8 mouse cellular contexts compared by ENCODE assay signal in genomic region chr7:64871987-64872742, GRCm38 (mm10). TPM values are rescaled to one million over a fixed set of nuclear protein-coding genes. Genes with fewer than 3 reads are reported as not detected.
DNase-seq lines count a peak whose midpoint lies in the region; ATAC-seq and TF ChIP-seq lines count a peak whose summit lies in the region.

No protein-coding gene starts in this region.

- no peak for TF ChIP-seq CTCF in cerebellum, adult 2 months (IDR thresholded peaks at IDR 0.05; ENCODE audit: borderline replicate concordance, insufficient read depth, low read depth, low read length)
- TF ChIP-seq CTCF in midbrain, postnatal 0 days (IDR thresholded peaks at IDR 0.05) = no peak

- H3K27me3 ChIP-seq in cerebellum, adult 2 months (ENCODE audit: control insufficient read depth, insufficient read depth, low read length) = no peaks in the 10 kb centered on the region
- no peaks in the 10 kb centered on the region for H3K27me3 ChIP-seq in embryonic facial prominence, embryonic 11.5 days (ENCODE audit: control insufficient read depth, insufficient read depth, low read length)
- no peaks in the 10 kb centered on the region for H3K27me3 ChIP-seq in intestine, embryonic 14.5 days (replicated peaks; ENCODE audit: control insufficient read depth, insufficient read depth, low read length)
- no peaks in the 10 kb centered on the region for H3K27me3 ChIP-seq in midbrain, postnatal 0 days (ENCODE audit: insufficient read depth, low read length)

- peak overlapping the region; percentile 95 for H3K9ac ChIP-seq in embryonic facial prominence, embryonic 11.5 days (replicated peaks; ENCODE audit: low read length)
- H3K9ac ChIP-seq in intestine, embryonic 14.5 days (ENCODE audit: low read length) = peak overlapping the region; percentile 93
- peak overlapping the region; percentile 91 for H3K9ac ChIP-seq in midbrain, postnatal 0 days (replicated peaks; ENCODE audit: low read length, poor library complexity, severe bottlenecking)

- H3K4me3 ChIP-seq in cerebellum, adult 2 months (replicated peaks; ENCODE audit: insufficient read depth, low read depth, low read length) = peak overlapping the region; percentile 69
- peak overlapping the region; percentile 84 for H3K4me3 ChIP-seq in embryonic facial prominence, embryonic 11.5 days (ENCODE audit: low read depth, low read length)
- peak overlapping the region; percentile 81 for H3K4me3 ChIP-seq in intestine, embryonic 14.5 days (ENCODE audit: low read depth, low read length)
- peak overlapping the region; percentile 91 for H3K4me3 ChIP-seq in midbrain, postnatal 0 days (ENCODE audit: low read depth, low read length)

- H3K4me1 ChIP-seq in cerebellum, adult 2 months (ENCODE audit: control insufficient read depth, insufficient read depth, low read length) = peaks cover 9% of the 10 kb centered on the region
- no peaks in the 10 kb centered on the region for H3K4me1 ChIP-seq in embryonic facial prominence, embryonic 11.5 days (ENCODE audit: control insufficient read depth, insufficient read depth, low read length)
- H3K4me1 ChIP-seq in intestine, embryonic 14.5 days (replicated peaks; ENCODE audit: control insufficient read depth, insufficient read depth, low read length) = peaks cover 17% of the 10 kb centered on the region
- H3K4me1 ChIP-seq in midbrain, postnatal 0 days (ENCODE audit: insufficient read depth, low read length) = peaks cover 15% of the 10 kb centered on the region; the same call in 1 of the 2 replicates

- DNase-seq in cerebellum, adult 2 months = no peak
- DNase-seq in cerebellum, adult 9-11 months = no peak
- DNase-seq in 416B (ENCODE audit: low read depth) = peak; percentile 5
- no peak for DNase-seq in embryonic facial prominence, embryonic 11.5 days (ENCODE audit: low spot score)
- peak; percentile 55 for DNase-seq in intestine, embryonic 14.5 days (ENCODE audit: low spot score)
- DNase-seq in midbrain, postnatal 0 days (ENCODE audit: low spot score) = no peak
- no peak for DNase-seq in layer of hippocampus, adult 11-12 months (ENCODE audit: low spot score)
- DNase-seq in right cerebral cortex, postnatal 10 days (ENCODE audit: low spot score in 2 of 2) = no peak

- no peaks in the 10 kb centered on the region for H3K9me3 ChIP-seq in embryonic facial prominence, embryonic 11.5 days (replicated peaks; ENCODE audit: control insufficient read depth, low read length)
- no peaks in the 10 kb centered on the region for H3K9me3 ChIP-seq in intestine, embryonic 14.5 days (ENCODE audit: control insufficient read depth, low read length)
- H3K9me3 ChIP-seq in midbrain, postnatal 0 days (ENCODE audit: low read length) = no peaks in the 10 kb centered on the region

- H3K4me2 ChIP-seq in embryonic facial prominence, embryonic 11.5 days (ENCODE audit: low read depth, low read length) = peak overlapping the region; percentile 76
- H3K4me2 ChIP-seq in intestine, embryonic 14.5 days (ENCODE audit: low read length) = peak overlapping the region; percentile 87
- peak overlapping the region; percentile 69 for H3K4me2 ChIP-seq in midbrain, postnatal 0 days (ENCODE audit: low read depth, low read length, poor library complexity, severe bottlenecking)

- TF ChIP-seq POLR2A in cerebellum, adult 2 months (IDR thresholded peaks at IDR 0.05; ENCODE audit: borderline replicate concordance, insufficient read depth, low read length) = no peak

- peak; percentile 74 for ATAC-seq in embryonic facial prominence, embryonic 11.5 days (replicated peaks; ENCODE audit: insufficient number of reproducible peaks, low FRiP score, low TSS enrichment, low read depth)
- peak; percentile 73 for ATAC-seq in intestine, embryonic 14.5 days (replicated peaks; ENCODE audit: low FRiP score, low TSS enrichment, low read depth)
- peak; percentile 61 for ATAC-seq in midbrain, postnatal 0 days (ENCODE audit: low FRiP score)

- H3K36me3 ChIP-seq in embryonic facial prominence, embryonic 11.5 days (replicated peaks; ENCODE audit: control insufficient read depth, insufficient read depth, low read depth, low read length) = no peaks in the 10 kb centered on the region
- no peaks in the 10 kb centered on the region for H3K36me3 ChIP-seq in intestine, embryonic 14.5 days (ENCODE audit: control insufficient read depth, insufficient read depth, low read length)
- no peaks in the 10 kb centered on the region for H3K36me3 ChIP-seq in midbrain, postnatal 0 days (ENCODE audit: insufficient read depth, low read length)

- 1% methylated on average over 33 of the region's 33 CpGs for WGBS in cerebellum, adult 2 months
- whole genome bisulfite sequencing in embryonic facial prominence, embryonic 11.5 days = under 1% methylated on average over 33 of the region's 33 CpGs
- 2% methylated on average over 33 of the region's 33 CpGs for WGBS in intestine, embryonic 14.5 days
- whole genome bisulfite sequencing in midbrain, postnatal 0 days = under 1% methylated on average over 33 of the region's 33 CpGs

- H3K27ac ChIP-seq in cerebellum, adult 2 months (ENCODE audit: insufficient read depth, low read length) = peak overlapping the region; percentile 79
- peak overlapping the region; percentile 89 for H3K27ac ChIP-seq in embryonic facial prominence, embryonic 11.5 days (replicated peaks; ENCODE audit: low read depth, low read length)
- H3K27ac ChIP-seq in intestine, embryonic 14.5 days (ENCODE audit: low read depth) = peak overlapping the region; percentile 97
- peak overlapping the region; percentile 97 for H3K27ac ChIP-seq in midbrain, postnatal 0 days (ENCODE audit: low read depth, low read length)

RNA-seq across cellular contexts. Expression of gene Nsmce3, which starts 0.6 kb away (rescaled TPM):
- 6.6 and 6.8 TPM in 2 replicates for polyA plus RNA-seq in cerebellum, adult 2 months (2012; rRNA removed)
- 13.5 and 14.9 TPM in 2 replicates for polyA plus RNA-seq in embryonic facial prominence, embryonic 11.5 days (2014; fragmentation: Nextera tagmentation; extraction: Ambion mirVana)
- 13.5 and 13.6 TPM in 2 replicates for polyA plus RNA-seq in intestine, embryonic 14.5 days (2014; fragmentation: Nextera tagmentation; extraction: Ambion mirVana)
- 14.4 and 18.8 TPM in 2 replicates for total RNA-seq in midbrain, postnatal 0 days (2014; rRNA removed)
- polyA plus RNA-seq in midbrain, postnatal 0 days (2015; fragmentation: Nextera tagmentation; extraction: Ambion mirVana) = 9.2 and 9.9 TPM in 2 replicates

Comparison
In these comparisons a context has a peak if more than half of its experiments do, and no peak if none do; other contexts are left out.
1. DNase-seq: peak in 416B (single experiment) and intestine, embryonic 14.5 days (single experiment); none in cerebellum, adult 2 months (0 of 2), cerebellum, adult 9-11 months (single experiment), embryonic facial prominence, embryonic 11.5 days (single experiment), midbrain, postnatal 0 days (single experiment), layer of hippocampus, adult 11-12 months (single experiment) and right cerebral cortex, postnatal 10 days (0 of 2).
2. Peak in every context shown above with its lines, with median percentiles within 50 percentile points of each other: H3K27ac ChIP-seq, H3K4me3 ChIP-seq, ATAC-seq, H3K4me2 ChIP-seq and H3K9ac ChIP-seq.